Mouse (Mus musculus): ENCODE data around the gene St7. TPM values are rescaled to one million over a fixed set of nuclear protein-coding genes. Genes with fewer than 3 reads are reported as not detected.

St7 gene
- polyA plus RNA-seq, 1 experiment from 2014 or later, result 19.7 TPM

- Histone ChIP-seq H3K36me3 (no peaks in the 10 kb centered on the region), H3K9me3 (replicated peaks) (no peaks in the 10 kb centered on the region), H3K27ac (peak overlapping the region; percentile 75; the same call in 1 of the 2 replicates), H3K4me3 (peak overlapping the region; percentile 51), H3K27me3 (ENCODE audit: low read depth, poor library complexity, severe bottlenecking) (no peaks in the 10 kb centered on the region), H3K4me1 (peaks cover 15% of the 10 kb centered on the region)
- DNase-seq (ENCODE audit: low spot score), result no peak
- 58% methylated on average over 3 of the region's 3 CpGs for WGBS
These were observed 56.9 kb downstream of the St7 start for GRCm38 (mm10) chr6:17749596-17749995.

GRCm38 (mm10) chr6:17750041-17750660 lies 57.4 kb downstream of the St7 start:
- no peak for DNase-seq (ENCODE audit: low spot score)
- H3K27me3 ChIP-seq (ENCODE audit: low read depth, poor library complexity, severe bottlenecking), result no peaks in the 10 kb centered on the region
- WGBS, result 82% methylated on average over 9 of the region's 9 CpGs
- no peak overlapping the region for H3K27ac ChIP-seq
- no peaks in the 10 kb centered on the region for H3K9me3 ChIP-seq (replicated peaks)
- H3K36me3 ChIP-seq, result no peaks in the 10 kb centered on the region
- H3K4me3 ChIP-seq, result no peak overlapping the region
- peaks cover 15% of the 10 kb centered on the region for H3K4me1 ChIP-seq

DNA sequence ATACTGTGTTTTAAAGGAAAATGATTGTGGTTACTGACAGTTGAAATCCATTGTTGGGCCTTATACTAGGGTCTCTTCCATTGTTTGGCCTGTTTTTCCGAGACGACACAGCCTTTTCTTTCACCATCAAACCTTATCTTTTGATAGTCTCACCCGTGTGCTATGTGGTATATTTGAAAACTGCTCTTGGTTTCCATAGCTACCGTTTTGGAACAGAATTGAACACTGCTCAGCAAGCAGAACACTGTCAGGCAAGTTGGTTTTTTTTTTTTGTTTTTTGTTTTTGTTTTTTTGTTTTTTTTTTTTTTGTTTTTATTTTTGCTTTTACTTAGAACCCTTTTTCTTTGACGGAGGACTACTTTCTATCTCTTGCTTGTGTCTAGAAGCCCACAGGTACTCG lies 58.2 kb downstream of the St7 start:
- peaks cover 19% of the 10 kb centered on the region for H3K4me1 ChIP-seq
- WGBS, result 90% methylated on average over 6 of the region's 6 CpGs
- no peak for DNase-seq (ENCODE audit: low spot score)
- H3K9me3 ChIP-seq (replicated peaks), result no peaks in the 10 kb centered on the region
- no peaks in the 10 kb centered on the region for H3K27me3 ChIP-seq (ENCODE audit: low read depth, poor library complexity, severe bottlenecking)
- H3K36me3 ChIP-seq, result no peaks in the 10 kb centered on the region
- H3K27ac ChIP-seq, result no peak overlapping the region
- H3K4me3 ChIP-seq, result no peak overlapping the region

DNA sequence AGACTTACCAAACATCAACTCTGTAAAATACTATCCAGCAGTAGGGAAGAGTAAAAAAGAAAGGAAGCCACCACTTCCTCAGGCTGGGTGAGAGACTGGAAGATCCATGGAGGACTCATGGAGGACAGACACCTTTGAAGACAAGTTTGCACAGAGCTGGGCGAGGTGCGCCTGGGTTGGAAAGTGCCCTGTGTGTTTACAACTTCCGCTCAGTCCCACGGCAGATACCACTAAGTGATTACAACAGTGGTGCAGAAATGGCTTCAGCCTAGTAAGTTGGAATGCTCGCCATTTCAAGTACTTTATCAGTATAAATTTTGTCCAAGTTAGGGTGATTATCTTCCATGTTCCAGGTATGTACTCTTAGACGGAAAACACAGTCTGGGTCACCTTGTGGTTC lies 63.2 kb downstream of the St7 start:
- DNase-seq (ENCODE audit: low spot score), result no peak
- peaks cover 10% of the 10 kb centered on the region; the same call in 1 of the 2 replicates for H3K4me1 ChIP-seq
- no peaks in the 10 kb centered on the region for H3K27me3 ChIP-seq (ENCODE audit: low read depth, poor library complexity, severe bottlenecking)
- 75% methylated on average over 6 of the region's 6 CpGs for WGBS
- H3K4me3 ChIP-seq, result no peak overlapping the region
- H3K36me3 ChIP-seq, result no peaks in the 10 kb centered on the region
- no peak overlapping the region for H3K27ac ChIP-seq
- no peaks in the 10 kb centered on the region for H3K9me3 ChIP-seq (replicated peaks)

DNA sequence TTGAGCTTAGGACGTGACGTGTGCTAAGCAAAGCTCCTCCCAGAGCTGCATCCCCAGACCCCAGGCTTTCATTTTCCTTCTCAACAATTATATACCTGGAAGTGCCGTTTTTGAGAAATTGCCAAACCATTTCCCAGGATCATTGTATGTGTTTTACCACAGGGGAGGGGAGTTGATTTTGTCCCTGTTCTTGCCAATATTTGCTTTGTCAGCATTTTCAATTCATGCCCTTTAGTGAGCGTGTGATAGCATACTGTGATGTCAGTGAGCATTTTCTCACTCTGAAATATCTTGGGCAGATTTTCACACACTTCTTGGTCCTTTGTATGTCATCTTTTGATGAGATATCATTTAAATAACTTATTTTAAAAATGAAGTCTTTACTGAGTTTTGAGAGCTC lies 65.8 kb downstream of the St7 start:
- no peak overlapping the region for H3K27ac ChIP-seq
- 89% methylated on average over 4 of the region's 4 CpGs for WGBS
- no peaks in the 10 kb centered on the region for H3K9me3 ChIP-seq (replicated peaks)
- H3K36me3 ChIP-seq, result no peaks in the 10 kb centered on the region
- no peak for DNase-seq (ENCODE audit: low spot score)
- no peaks in the 10 kb centered on the region for H3K27me3 ChIP-seq (ENCODE audit: low read depth, poor library complexity, severe bottlenecking)
- H3K4me3 ChIP-seq, result no peak overlapping the region
- peaks cover 10% of the 10 kb centered on the region; the same call in 1 of the 2 replicates for H3K4me1 ChIP-seq

DNA sequence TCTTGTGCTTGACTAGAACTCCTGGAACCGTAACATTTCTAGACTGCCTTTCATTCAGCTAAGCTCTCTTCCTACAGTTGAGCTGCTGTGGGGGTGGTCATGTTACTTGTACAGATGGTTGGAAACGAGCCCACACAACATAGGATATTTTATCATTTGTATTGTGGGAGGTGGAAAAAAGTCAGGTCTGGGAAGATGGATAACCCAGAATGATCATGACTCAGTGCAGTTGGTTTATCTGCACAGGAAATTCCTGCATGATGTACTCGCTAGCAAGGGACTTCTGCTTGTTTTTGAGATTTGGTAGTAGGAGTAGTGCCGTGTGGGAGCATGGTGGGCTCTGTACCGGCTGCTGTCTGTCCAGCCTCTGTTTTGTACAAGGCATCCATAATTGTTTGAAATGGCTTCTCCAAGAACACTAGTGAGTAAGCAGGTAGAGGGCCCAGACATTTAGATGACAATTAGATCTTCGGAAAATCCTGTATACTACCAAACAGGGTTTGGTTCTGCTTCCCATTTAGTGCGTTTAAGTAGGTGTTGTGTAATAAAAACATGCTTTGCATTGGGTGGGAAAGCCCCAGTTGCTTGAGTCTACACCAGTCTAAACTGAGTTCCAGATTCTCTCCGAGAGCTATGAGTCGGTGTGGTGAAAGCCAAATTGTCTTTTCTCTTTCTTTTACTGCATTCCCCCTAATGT lies 71.4 kb downstream of the St7 start:
- Histone ChIP-seq H3K27me3 (ENCODE audit: low read depth, poor library complexity, severe bottlenecking) (no peaks in the 10 kb centered on the region), H3K4me1 (peaks cover 13% of the 10 kb centered on the region; the same call in 1 of the 2 replicates), H3K4me3 (no peak overlapping the region), H3K36me3 (no peaks in the 10 kb centered on the region), H3K27ac (no peak overlapping the region; the same call in 1 of the 2 replicates), H3K9me3 (replicated peaks) (no peaks in the 10 kb centered on the region)
- no peak for DNase-seq (ENCODE audit: low spot score)
- WGBS, result 89% methylated on average over 9 of the region's 9 CpGs

DNA sequence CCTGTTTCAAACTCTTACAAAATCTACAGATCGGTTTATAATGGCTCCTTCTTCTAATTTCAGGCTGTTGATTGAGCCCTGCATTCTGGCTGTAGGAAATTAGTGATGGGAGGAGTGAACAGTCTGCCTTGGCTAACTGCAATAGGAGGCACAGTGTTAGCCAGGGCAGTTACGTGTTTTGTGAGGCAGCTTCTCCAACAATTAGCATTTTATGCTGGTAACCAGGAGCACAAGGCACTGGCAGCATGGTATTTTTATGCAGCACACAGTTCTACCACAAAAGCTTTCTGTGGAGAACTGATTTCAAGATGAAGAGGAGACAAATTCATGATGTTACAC lies 71.9 kb downstream of the St7 start:
- H3K27ac ChIP-seq, result no peak overlapping the region
- no peaks in the 10 kb centered on the region for H3K36me3 ChIP-seq
- WGBS, result 68% methylated on average over 2 of the region's 2 CpGs
- H3K27me3 ChIP-seq (ENCODE audit: low read depth, poor library complexity, severe bottlenecking), result no peaks in the 10 kb centered on the region
- peaks cover 13% of the 10 kb centered on the region; the same call in 1 of the 2 replicates for H3K4me1 ChIP-seq
- H3K9me3 ChIP-seq (replicated peaks), result no peaks in the 10 kb centered on the region
- no peak for DNase-seq (ENCODE audit: low spot score)
- H3K4me3 ChIP-seq, result no peak overlapping the region

- peaks cover 12% of the 10 kb centered on the region for H3K4me1 ChIP-seq
- no peaks in the 10 kb centered on the region for H3K27me3 ChIP-seq (ENCODE audit: low read depth, poor library complexity, severe bottlenecking)
- 69% methylated on average over 9 of the region's 9 CpGs for WGBS
- no peak overlapping the region for H3K27ac ChIP-seq
- H3K4me3 ChIP-seq, result peak overlapping the region; percentile 13; the same call in 1 of the 2 replicates
- H3K9me3 ChIP-seq (replicated peaks), result no peaks in the 10 kb centered on the region
- H3K36me3 ChIP-seq, result no peaks in the 10 kb centered on the region
- DNase-seq (ENCODE audit: low spot score), result no peak
These were observed 77.4 kb downstream of the St7 start for GRCm38 (mm10) chr6:17769972-17770644.

DNA sequence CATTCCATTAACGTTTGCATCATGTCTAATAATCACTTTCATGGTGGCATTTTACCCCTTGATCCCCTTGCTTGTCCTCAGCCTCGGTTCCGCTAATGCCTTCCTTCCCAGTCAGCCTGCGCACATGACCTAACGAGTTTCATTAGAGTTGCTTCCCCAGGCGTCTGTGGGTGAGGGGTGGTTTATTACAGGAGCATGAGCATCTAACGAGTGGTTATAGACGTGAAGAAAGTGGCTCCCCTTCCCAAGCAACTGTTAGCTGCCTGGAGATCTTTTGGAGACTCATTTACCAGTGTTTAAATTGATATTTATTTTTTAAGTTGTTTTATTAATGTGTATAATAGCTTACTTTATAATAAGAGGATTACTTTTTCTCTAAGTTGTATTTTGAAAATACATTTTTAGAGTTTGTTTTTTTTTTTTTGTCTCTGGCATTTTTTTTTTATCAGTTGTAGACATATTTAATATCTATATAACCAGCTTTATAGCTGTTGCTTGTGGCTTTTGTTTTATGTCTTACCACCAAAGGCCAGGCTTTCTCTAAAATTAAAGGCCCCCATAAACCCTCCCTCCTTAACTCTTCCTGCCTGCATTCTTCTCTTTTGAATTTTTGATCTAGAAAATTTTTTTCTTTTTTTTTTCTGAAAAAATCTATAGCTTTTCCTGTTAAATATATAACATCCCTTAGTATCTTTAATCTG lies 78.1 kb downstream of the St7 start:
- Histone ChIP-seq H3K36me3 (no peaks in the 10 kb centered on the region), H3K4me3 (peak overlapping the region; percentile 13; the same call in 1 of the 2 replicates), H3K27ac (no peak overlapping the region), H3K27me3 (ENCODE audit: low read depth, poor library complexity, severe bottlenecking) (no peaks in the 10 kb centered on the region), H3K9me3 (replicated peaks) (no peaks in the 10 kb centered on the region), H3K4me1 (peaks cover 12% of the 10 kb centered on the region)
- 11% methylated on average over 8 of the region's 8 CpGs for WGBS
- DNase-seq (ENCODE audit: low spot score), result peak; percentile 41

- 83% methylated on average over 1 of the region's 1 CpGs for WGBS
- H3K9me3 ChIP-seq (replicated peaks), result no peaks in the 10 kb centered on the region
- H3K27ac ChIP-seq, result no peak overlapping the region
- no peaks in the 10 kb centered on the region for H3K36me3 ChIP-seq
- H3K27me3 ChIP-seq (ENCODE audit: low read depth, poor library complexity, severe bottlenecking), result no peaks in the 10 kb centered on the region
- no peak overlapping the region for H3K4me3 ChIP-seq
- no peak for DNase-seq (ENCODE audit: low spot score)
- peaks cover 12% of the 10 kb centered on the region for H3K4me1 ChIP-seq
These were observed 78.7 kb downstream of the St7 start for GRCm38 (mm10) chr6:17771456-17771855.

DNA sequence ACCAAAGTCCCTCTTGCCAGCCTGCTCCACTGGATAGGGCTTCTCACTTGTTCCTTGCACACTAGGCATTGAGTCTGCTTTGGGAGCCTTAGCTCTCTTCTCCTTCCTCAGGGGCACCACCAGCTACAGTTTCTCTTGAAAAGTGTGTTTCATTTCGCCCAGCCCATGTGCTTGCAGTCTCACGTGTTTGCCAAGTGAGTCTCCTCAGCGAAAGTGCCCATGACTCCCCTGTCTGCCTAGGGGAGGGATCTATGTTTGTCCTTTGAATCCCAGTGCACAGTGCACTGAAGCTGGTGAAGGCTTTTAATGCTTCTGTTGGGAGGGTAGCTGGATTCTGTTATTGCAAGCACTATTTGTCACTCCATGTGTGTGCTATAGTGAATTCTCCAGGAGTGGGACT lies 79.8 kb downstream of the St7 start:
- Histone ChIP-seq H3K9me3 (replicated peaks) (no peaks in the 10 kb centered on the region), H3K4me1 (peaks cover 9% of the 10 kb centered on the region), H3K36me3 (no peaks in the 10 kb centered on the region), H3K4me3 (no peak overlapping the region), H3K27me3 (ENCODE audit: low read depth, poor library complexity, severe bottlenecking) (no peaks in the 10 kb centered on the region), H3K27ac (no peak overlapping the region)
- 90% methylated on average over 3 of the region's 3 CpGs for WGBS
- no peak for DNase-seq (ENCODE audit: low spot score)

DNA sequence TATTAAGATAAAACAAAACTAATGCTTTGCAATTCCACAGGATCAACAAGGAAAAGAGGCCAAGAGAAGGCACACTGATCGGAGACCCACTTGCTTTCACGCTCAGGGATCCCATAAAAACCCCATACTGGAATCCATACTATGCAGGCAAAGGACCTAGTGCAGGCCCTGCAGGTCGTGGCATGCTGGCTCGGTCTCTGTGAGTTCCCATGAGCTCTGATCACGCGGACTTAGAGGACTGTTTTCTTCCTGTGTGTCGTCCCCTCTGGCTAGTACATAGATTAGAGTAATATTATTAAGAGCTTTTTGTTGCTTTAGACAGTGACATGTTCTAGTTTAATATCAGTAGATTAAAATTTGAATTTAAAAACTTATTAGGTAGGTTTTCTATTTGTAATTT lies 83.3 kb downstream of the St7 start:
- Histone ChIP-seq H3K27me3 (ENCODE audit: low read depth, poor library complexity, severe bottlenecking) (no peaks in the 10 kb centered on the region), H3K27ac (no peak overlapping the region), H3K4me1 (no peaks in the 10 kb centered on the region), H3K4me3 (no peak overlapping the region), H3K9me3 (replicated peaks) (no peaks in the 10 kb centered on the region), H3K36me3 (no peaks in the 10 kb centered on the region)
- 80% methylated on average over 7 of the region's 7 CpGs for WGBS
- no peak for DNase-seq (ENCODE audit: low spot score)
